Mouse (Mus musculus): ENCODE data around the gene Mrpl21.

GRCm38 (mm10) chr19:3297775-3298174 lies 15.1 kb downstream of the Mrpl21 start:
- TF ChIP-seq TCF12 (IDR thresholded peaks at IDR 0.05; ENCODE audit: low read depth, low read length) (no peak), CTCF (conservative IDR thresholded peaks at IDR 0.05 in 1 of 2, IDR thresholded peaks at IDR 0.05 in 1 of 2; ENCODE audit: low read depth in 2 of 2, low read length in 2 of 2) (no peak), JUN (IDR thresholded peaks at IDR 0.05; ENCODE audit: insufficient read depth, low read depth, low read length) (no peak), MYC (IDR thresholded peaks at IDR 0.05; ENCODE audit: low read depth, low read length) (no peak), MXI1 (IDR thresholded peaks at IDR 0.05; ENCODE audit: low read depth, low read length) (no peak), USF2 (conservative IDR thresholded peaks at IDR 0.05; ENCODE audit: low read depth, low read length) (no peak)
